Mouse (Mus musculus): ENCODE measurements around the gene Cycs.
"Not testable (repeated sequence)": the region's sequence is repeated elsewhere in the genome, so short reads cannot be mapped to it uniquely, and the experiment has no call there.

The Cycs gene

DNA sequence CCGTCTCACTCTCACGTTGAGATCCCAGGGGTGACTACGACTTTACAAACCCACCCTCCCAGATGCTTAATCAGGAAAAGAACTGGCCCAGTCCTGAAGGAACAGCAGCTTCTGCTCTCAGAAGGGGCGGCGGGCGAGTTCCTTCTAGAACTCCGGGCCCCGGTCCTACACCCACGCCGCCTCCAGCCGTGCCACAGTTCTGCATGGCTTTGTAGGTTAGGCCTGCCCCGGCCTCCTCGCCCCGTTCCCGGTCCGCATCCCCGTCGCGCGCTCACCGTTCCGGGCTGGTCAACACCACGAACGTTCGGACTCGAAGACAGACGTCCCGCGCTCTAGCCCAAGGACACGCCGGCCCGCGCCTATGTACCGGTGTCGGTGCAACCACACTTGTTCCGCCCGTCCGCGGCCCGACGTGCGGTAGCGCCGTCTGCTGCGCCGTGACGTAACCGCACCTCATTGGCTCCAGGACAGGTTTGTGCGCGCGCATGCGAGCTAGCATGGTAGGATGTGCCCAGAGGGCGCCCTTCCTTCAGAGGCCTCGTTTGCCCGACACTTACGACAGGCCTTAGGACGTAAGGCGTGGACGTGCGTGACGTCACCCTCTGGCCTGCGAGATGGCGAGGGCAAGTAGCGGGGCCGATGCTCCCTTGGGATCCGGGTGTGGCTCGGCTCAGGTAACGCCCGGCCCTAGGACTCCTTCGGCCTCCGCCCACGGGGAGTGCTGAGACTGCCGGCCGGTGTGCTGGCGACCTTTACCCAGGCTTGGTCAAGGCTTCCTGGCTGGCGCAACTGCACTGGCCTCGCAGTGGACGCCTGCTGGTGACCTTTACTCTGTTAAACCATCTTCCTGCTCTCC is at the start of gene Cycs:
Gene Cycs, minus strand, starts transcription at position 398 of the 856 bp plus-strand sequence.
- peak; percentile 100 for DNase-seq

DNA sequence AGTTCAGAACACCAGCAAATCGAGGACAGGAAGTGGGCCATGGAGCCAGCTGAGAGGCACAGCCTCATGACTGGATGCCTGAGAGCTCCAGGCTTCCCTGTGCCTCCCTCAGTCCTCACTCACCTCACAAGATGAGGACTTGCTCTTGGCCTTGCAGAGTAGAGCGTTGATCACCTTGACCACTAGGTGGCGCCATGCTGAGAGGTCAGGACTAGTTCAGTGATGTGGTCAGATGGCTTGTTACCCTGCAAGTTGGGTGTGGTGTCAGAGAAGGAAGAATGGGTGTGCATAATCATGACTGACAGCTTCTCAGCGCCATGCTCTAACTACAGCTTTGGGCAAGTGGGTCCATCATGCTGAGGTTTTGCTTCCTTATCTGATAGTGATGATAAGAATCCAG is 35.3 kb upstream of the Cycs start:
- DNase-seq, result peak; percentile 79

DNA sequence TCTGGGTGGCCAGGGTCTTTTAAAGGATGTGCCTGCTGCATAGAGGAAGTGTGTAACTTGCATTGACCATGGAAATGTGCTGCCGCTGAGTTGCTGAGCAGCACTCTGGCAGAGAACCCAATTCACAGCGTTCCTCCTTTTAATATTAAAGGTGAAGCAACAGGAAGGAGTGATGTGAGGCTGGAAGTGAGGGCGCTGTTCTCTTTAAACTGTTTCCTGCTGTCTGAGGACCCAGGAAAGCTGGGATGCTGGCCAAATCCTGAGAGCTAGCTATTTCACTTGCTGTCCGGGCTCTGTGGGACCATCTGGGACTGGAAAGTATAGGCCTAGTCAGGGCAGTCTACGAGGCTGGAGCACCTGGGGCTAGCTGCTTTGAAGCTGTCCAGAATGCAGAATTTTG is 32.2 kb upstream of the Cycs start:
- no peak for DNase-seq

- peak; percentile 97 for DNase-seq
These were observed 30.2 kb upstream of the Cycs start, which contains the start of gene 4921507P07Rik for GRCm38 (mm10) chr6:50596301-50597211. Gene 4921507P07Rik, minus strand, starts transcription at chr6:50596632.

DNA sequence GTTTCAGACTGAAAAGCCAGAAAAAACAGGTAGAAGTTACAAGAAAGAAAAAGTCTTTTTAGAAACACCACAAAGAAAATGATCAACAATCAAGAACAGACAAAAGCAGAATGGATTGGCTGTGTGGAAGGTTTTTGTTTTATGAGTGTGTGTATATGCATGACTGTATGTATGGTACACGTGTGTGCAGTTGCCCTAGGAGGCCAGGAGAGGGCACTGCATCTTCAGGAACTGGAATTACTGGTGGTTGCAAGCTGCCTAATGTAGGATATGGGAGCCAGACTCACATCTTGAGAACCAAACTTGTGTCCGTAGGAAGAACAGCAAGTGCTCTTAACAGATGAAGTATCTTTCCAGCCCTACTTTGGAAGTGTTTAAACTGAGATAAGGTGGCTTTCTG is 28.0 kb upstream of the Cycs start:
- DNase-seq, result no peak

GRCm38 (mm10) chr6:50593334-50593845 is 27.1 kb upstream of the Cycs start:
- DNase-seq, result peak; percentile 9

DNA sequence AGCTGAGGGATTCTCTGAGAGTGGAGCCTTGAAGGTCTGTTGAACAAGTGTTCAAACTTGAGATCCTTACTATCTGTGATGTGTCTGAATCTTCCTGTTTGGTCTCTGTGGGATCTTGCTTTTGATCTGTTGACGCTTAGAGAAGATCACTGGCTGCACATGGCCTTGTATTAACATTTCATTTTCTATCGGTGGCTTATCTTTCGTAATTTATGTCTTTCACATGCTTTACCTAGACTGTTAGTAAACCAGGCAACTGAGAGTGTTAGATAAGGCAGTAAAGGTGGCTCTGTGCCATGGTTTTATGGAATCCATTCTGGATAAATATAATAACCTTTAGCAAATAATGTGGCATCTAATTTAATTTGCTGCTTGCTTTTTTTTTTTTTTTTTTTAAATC is 23.9 kb upstream of the Cycs start:
- no peak for DNase-seq

GRCm38 (mm10) chr6:50588251-50588650 is 21.9 kb upstream of the Cycs start:
- peak; percentile 86 for DNase-seq

- DNase-seq, result no peak
These were observed 21.1 kb upstream of the Cycs start for GRCm38 (mm10) chr6:50587412-50587811.

- DNase-seq, result no peak
These were observed 20.0 kb upstream of the Cycs start for GRCm38 (mm10) chr6:50586316-50586715.

DNA sequence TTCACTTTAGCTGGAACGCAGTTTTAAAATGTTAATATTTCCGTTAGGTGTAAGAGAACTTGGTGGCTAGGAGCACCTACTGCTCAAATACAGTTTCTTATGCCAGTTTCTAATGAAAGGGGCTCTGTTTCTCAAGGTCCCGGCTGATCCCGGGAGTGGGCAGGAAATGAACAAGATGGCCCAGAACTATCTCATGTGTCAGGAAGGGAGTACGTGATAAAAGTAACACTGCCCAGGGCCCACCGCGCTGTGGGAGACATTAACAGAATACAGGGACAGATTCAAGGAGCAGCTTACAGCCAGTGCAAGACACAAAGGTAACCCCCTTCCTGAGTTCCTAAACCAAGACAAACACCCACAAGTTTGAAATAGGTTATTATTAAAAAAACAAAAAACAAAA is 19.4 kb upstream of the Cycs start:
- DNase-seq, result no peak

DNA sequence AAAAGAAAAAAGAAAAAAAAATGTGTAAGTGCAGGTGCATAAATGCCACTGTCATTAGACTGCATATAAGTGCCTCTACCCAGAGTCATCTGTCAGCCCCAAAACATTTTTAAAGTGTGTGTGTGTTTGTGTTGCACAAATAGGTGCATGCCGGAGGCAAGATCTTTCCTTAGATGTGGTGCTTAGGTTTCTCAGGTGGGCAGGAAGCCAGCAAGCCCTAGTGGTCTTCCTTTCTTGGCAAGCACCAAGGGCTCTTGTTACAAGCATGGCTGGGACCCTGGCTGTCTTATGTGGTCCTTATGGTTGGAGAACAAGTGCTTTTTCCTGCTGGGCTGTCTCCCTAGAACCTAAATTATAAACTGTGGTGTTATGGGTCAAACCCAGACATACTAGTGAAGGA is 5.3 kb upstream of the Cycs start:
- DNase-seq, result no peak

DNA sequence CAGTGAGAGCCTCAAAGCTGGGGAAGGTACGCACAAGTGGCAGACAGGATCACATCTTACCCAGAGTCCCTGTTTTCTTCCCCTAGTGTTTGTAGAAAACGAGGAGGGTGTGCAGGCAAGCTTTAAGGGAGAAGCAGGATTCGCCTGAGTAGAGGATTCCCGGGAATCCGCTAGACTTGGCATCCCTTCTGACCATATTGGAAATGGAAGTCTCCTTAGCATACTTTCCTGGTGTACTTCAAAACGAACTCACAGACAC is 588 bp upstream of the Cycs start:
- DNase-seq, result no peak

- DNase-seq, result no peak
These were observed 2.7 kb downstream of the Cycs start for GRCm38 (mm10) chr6:50563651-50564050.

DNA sequence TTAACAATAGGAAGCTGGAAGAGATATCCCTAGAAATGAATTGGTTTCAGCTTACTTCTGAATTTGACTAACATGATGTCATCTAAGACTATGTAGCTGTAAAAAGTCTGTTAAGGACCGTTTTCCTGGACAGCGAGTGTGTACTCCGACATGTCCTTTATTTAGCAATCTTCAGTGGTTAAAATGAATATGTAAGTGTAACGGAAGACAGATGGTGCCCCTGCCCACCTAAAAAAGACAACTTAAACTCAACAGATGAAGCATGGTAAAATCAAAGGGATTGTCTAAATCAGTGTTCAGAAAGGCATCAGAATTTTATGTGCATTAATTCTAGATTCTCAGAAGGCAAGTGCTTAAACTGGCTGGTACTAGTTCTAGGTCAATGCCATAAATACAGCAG is 3.9 kb downstream of the Cycs start:
- no peak for DNase-seq

DNA sequence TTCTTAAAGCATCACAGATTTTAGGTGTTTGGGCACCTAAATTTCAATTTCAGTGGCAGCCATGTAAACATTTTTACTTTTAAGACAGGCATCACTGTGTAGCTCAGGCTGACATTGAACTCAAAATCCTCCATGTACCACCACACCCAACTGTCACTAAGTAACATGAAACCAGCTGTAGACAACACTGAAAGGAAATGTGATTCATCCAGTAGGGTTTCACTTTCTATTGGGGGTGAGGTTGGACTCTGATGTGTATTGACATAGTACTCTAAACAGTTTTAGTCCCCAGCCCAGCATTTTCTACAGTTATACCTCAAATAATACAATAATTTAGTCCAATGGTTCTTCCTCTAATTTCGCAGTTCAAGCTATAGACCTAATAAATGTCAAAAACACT is 5.6 kb downstream of the Cycs start:
- DNase-seq, result no peak

DNA sequence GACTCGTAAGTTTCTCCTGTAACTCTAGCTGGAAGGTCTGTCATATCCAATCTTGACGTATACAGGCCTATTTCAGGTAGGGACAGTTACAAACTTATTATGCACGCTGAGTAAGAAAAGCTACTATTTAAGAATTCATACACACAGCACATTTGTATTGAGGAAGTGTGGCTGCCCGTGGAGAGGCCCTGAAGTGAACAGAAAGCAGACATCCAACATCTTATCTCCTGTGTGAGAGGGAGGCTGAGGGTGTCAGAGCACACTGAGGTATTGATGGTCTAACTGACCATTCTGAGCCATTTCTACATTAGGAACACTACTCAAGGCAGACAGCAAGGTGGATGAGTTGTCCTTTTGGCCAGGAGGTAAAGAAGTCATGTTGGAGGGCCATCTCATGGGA is 7.5 kb downstream of the Cycs start:
- no peak for DNase-seq

GRCm38 (mm10) chr6:50557566-50557965 is 8.8 kb downstream of the Cycs start:
- DNase-seq, result no peak

DNA sequence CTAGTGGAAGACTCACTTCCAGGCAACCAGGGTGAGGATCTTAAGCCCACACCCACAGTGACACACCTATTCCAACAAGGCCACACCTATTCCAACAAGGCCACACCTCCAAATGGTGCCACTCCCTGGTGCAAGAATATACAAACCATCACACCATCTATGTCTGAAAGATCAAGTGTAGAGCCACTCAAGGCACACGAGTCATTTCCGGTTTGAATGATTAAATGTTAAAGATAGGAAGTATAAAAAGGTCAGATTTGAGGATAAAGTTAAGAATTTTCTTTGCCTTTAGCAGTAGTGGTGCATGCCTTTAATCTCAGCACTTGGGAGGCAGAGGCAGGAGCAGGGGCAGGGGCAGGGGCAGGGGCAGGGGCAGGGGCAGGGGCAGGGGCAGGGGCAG is 12.1 kb downstream of the Cycs start:
- DNase-seq, result not testable (repeated sequence)

DNA sequence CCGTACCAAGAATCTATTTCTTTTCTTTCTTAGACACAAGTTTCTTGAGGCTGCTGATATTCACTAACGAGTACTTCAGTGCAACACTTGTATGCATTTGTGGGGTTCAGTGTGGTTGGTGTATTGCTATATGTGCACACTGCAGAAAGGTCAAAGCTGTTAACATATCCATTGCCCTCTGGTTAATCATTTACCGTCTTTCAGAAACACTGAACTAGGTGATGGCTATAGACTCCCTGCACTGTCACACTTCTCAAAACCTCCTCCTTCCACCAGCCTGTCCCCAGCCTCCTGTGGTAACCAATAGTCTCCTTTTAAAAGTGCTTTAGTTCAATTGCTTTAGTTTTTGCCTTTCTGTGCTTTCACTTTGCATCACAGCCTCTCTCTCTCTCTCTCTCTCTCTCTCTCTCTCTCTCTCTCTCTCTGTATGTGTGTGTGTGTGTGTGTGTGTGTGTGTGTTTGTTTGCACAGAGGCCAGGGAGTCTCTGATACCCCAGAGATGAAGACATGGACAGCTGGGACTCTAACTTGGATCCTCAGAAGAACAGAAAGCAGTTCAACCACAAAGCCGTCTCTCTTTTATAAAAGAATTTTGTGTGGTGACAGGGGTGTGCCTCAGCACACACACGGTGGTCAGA is 13.3 kb downstream of the Cycs start:
- no peak for DNase-seq

GRCm38 (mm10) chr6:50549791-50550190 is 16.5 kb downstream of the Cycs start:
- no peak for DNase-seq

DNA sequence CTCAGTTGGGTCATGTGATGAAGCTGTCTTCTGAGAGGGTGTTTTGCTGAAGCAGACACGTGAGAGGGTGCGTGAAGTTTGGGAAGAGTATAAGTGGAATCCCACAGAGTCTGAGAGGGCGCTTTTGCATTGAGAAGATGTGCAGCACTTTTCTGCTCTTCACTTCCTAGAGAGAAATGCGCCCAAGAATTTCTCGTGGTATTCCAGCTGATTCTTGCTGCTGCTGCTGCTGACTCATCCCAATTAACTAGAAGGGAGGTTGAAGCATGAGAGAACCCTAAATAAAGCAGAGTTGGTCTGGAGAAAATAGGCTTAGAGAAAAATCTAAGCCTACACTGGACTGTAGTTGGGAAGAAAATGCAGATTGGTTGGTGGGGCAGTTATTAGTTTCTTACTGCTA is 17.3 kb downstream of the Cycs start:
- DNase-seq, result no peak

DNA sequence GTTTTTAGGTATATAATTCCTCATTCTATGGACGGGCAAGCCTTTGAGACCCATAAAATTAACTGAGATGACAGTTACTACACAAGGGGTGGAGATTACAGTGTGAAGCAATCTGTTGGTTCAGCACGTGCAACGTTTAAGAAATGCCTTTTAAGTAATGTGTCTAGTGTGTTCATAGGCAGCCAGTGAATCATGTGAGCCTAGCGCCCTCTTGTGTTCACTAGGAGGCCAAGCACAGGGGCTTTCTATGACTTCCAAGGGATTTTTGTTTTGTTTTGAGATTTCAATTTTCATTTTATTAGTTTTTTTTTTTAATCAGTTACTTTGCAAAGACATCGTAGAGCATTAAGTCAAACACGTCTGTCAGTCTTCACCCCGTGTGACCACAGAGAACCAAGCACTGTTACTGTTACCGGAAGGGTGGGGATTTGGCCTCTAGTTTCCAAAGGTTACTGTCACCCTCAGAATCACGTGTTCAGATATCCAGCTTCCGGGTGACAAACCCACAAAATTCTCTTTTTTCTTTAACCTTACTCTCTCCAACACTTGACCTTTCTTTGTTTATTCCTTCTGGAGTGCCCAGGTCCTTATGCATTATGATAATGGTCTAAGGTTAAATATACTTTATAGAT is 20.8 kb downstream of the Cycs start:
- peak; percentile 66 for DNase-seq

Measured in retina, postnatal 1 day (tissue).